Mouse (Mus musculus): ENCODE data around the gene Plekhh1. TPM values are rescaled to one million over a fixed set of nuclear protein-coding genes. Genes with fewer than 3 reads are reported as not detected.

Plekhh1 gene
- total and polyA plus RNA-seq, 2 experiments: 0.09 to 0.27 TPM

DNA sequence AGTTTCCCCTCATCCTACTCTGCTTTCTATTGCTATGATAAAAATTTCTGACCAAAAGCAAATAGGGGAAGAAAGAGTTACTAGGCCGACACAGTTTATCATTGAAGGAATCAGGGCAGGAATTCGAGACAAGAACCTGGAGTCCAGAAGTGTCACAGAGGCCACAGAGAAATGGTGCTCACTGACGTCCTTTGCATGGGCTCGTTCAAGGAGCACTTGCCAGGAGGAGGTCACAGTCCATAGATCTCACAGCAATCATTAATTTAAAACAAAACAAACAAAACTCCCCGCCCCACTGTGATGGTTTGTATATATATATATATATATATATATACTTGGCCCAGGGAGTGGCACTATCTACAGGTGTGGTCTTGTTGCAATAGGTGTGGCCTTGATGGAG is 76.3 kb downstream of the Plekhh1 start:
- no peaks in the 10 kb centered on the region for H3K79me2 ChIP-seq (ENCODE audit: control insufficient read depth, insufficient read depth, low read length)
- TF ChIP-seq POLR2A (IDR thresholded peaks at IDR 0.05; ENCODE audit: extremely low read depth, insufficient read depth, low read length) (no peak), CTCF (IDR thresholded peaks at IDR 0.05; ENCODE audit: low read depth, low read length) (no peak)
- no peak overlapping the region for H3K27ac ChIP-seq (replicated peaks; ENCODE audit: insufficient read depth, low read depth, low read length)
- no peak for DNase-seq (ENCODE audit: extremely low read depth, low read depth, low spot score)
- WGBS: 81% methylated on average over 5 of the region's 5 CpGs
- H3K4me1 ChIP-seq (ENCODE audit: control insufficient read depth, insufficient read depth, low read length): peaks cover 2% of the 10 kb centered on the region; the same call in 1 of the 2 replicates
- no peak overlapping the region for H3K4me3 ChIP-seq (ENCODE audit: insufficient read depth, low read depth, low read length)
- 0 out of 2 replicates have a peak, but pooled peaks cover 3% of the 10 kb centered on the region for H3K27me3 ChIP-seq (ENCODE audit: control insufficient read depth, insufficient read depth, low read length)
- H3K9ac ChIP-seq (ENCODE audit: low read depth, low read length): no peak overlapping the region
- H3K36me3 ChIP-seq (ENCODE audit: control insufficient read depth, insufficient read depth, low read length): no peaks in the 10 kb centered on the region

DNA sequence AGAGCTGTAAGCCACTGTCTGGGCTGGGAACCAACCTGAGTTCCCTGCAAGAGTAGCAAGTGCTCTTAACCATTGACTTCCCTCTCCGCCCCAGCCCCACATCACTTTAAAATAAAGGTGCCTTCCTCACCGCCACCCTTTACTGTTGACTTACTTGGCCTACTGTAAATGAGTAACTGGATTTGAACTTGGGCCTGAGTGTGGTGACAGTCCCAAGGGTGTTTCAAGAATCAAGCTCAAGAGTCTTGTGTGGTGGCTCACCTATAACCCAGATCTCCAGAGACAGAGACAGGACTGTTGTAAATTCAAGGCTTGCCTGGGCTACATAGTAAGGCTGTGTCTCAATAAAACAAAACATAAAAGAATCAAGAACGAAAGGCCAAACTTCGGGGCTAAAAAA is 90.0 kb downstream of the Plekhh1 start:
- 89% methylated on average over 4 of the region's 4 CpGs for WGBS
- no peaks in the 10 kb centered on the region for H3K27me3 ChIP-seq (ENCODE audit: control insufficient read depth, insufficient read depth, low read length)
- TF ChIP-seq CTCF (IDR thresholded peaks at IDR 0.05; ENCODE audit: low read depth, low read length): no peak
- no peak for TF ChIP-seq POLR2A (IDR thresholded peaks at IDR 0.05; ENCODE audit: extremely low read depth, insufficient read depth, low read length)
- no peaks in the 10 kb centered on the region for H3K36me3 ChIP-seq (ENCODE audit: control insufficient read depth, insufficient read depth, low read length)
- H3K9ac ChIP-seq (ENCODE audit: low read depth, low read length): no peak overlapping the region
- no peak for DNase-seq (ENCODE audit: extremely low read depth, low read depth, low spot score)
- no peak overlapping the region for H3K4me3 ChIP-seq (ENCODE audit: insufficient read depth, low read depth, low read length)
- no peaks in the 10 kb centered on the region for H3K79me2 ChIP-seq (ENCODE audit: control insufficient read depth, insufficient read depth, low read length)
- H3K4me1 ChIP-seq (ENCODE audit: control insufficient read depth, insufficient read depth, low read length): no peaks in the 10 kb centered on the region
- H3K27ac ChIP-seq (replicated peaks; ENCODE audit: insufficient read depth, low read depth, low read length): no peak overlapping the region

DNA sequence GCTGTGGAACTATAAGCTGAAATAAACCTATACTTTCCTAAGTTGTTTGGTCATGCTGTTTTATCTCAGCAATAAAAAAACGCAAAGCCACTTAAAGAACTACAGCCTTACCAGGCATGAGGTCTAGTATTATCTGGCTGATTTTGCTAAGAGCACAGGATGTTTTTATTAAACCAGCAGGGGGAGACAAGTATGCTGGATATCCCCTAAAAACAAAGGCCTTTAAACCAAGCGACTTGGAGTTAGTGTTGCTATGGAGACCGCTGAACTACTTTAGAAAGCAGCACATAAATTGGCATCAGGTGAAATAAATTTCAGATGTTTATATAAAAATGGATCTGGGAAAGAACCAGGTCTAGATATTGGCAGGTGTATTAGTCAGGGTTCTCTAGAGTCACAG is 93.9 kb downstream of the Plekhh1 start:
- no peaks in the 10 kb centered on the region for H3K36me3 ChIP-seq (ENCODE audit: control insufficient read depth, insufficient read depth, low read length)
- TF ChIP-seq CTCF (IDR thresholded peaks at IDR 0.05; ENCODE audit: low read depth, low read length) (no peak), POLR2A (IDR thresholded peaks at IDR 0.05; ENCODE audit: extremely low read depth, insufficient read depth, low read length) (no peak)
- no peaks in the 10 kb centered on the region for H3K27me3 ChIP-seq (ENCODE audit: control insufficient read depth, insufficient read depth, low read length)
- H3K9ac ChIP-seq (ENCODE audit: low read depth, low read length): no peak overlapping the region
- WGBS: 39% methylated on average over 3 of the region's 3 CpGs
- no peaks in the 10 kb centered on the region for H3K4me1 ChIP-seq (ENCODE audit: control insufficient read depth, insufficient read depth, low read length)
- H3K27ac ChIP-seq (replicated peaks; ENCODE audit: insufficient read depth, low read depth, low read length): no peak overlapping the region
- DNase-seq (ENCODE audit: extremely low read depth, low read depth, low spot score): no peak
- no peak overlapping the region for H3K4me3 ChIP-seq (ENCODE audit: insufficient read depth, low read depth, low read length)
- H3K79me2 ChIP-seq (ENCODE audit: control insufficient read depth, insufficient read depth, low read length): no peaks in the 10 kb centered on the region

DNA sequence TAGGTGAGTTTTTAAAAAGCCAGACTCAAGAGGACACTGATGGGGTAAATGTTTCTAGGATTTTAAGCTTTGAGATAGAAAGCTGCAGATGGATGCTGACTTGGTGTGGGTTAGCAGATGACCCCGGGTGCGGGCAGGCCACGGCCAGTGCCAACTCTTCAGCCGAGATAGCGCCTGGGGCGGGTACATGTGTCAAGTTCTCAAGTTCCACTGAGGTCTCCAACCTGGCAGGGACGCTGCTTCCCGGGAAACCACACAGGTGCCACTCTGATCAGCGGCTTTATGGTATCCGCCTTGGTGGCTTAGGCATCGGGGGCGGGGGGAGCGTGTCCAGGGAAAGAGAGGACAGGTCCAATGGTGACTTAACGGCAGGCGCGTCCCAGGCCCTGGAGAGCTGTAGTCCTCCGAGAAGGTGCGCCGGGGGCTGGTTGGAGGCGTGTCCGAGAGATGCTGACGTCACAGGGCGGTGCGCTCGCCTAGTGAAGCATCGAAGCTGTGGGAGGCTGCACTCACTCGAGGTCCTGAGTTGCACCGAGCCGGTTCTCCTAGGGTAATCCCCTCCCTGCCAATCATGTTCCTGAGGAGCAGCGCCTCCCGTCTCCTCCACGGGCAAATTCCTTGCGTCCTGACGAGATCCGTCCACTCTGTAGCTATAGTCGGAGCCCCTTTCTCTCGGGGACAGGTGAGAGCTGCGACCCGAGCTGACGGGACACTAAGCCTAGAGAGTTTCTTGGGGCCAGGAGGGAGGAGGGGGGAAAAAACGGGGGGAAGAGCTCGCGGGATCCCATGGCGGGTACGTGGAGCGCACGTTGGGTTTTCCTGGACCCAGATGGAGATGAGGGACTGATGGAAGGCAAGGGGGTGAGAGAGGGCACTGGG is 101.6 kb downstream of the Plekhh1 start, which contains the start of gene Arg2:
Arg2 (plus strand) TSS at position 479 of the 879 bp plus-strand sequence.
- H3K4me1 ChIP-seq (ENCODE audit: control insufficient read depth, insufficient read depth, low read length): peaks cover 7% of the 10 kb centered on the region; the same call in 1 of the 2 replicates
- peak within 1 kb of the TSS; percentile 23 for H3K4me3 ChIP-seq (ENCODE audit: insufficient read depth, low read depth, low read length)
- H3K27ac ChIP-seq (replicated peaks; ENCODE audit: insufficient read depth, low read depth, low read length): no peak within 1 kb of the TSS
- no peaks in the 10 kb centered on the region for H3K79me2 ChIP-seq (ENCODE audit: control insufficient read depth, insufficient read depth, low read length)
- DNase-seq (ENCODE audit: extremely low read depth, low read depth, low spot score): no peak
- no peak within 1 kb of the TSS for H3K9ac ChIP-seq (ENCODE audit: low read depth, low read length)
- peaks cover 13% of the 10 kb centered on the region; the same call in 1 of the 2 replicates for H3K27me3 ChIP-seq (ENCODE audit: control insufficient read depth, insufficient read depth, low read length)
- TF ChIP-seq CTCF (IDR thresholded peaks at IDR 0.05; ENCODE audit: low read depth, low read length): no peak
- TF ChIP-seq POLR2A (IDR thresholded peaks at IDR 0.05; ENCODE audit: extremely low read depth, insufficient read depth, low read length): no peak
- 3% methylated on average over 47 of the region's 47 CpGs for WGBS
- H3K36me3 ChIP-seq (ENCODE audit: control insufficient read depth, insufficient read depth, low read length): no peaks in the 10 kb centered on the region

Other genes starting within 250 kb of the Plekhh1 start
- gene Atp6v1d, start 167.5 kb upstream of the Plekhh1 start, total RNA-seq (2014; rRNA removed): 19.1 and 19.8 TPM in 2 replicates
- gene Atp6v1d, start 167.5 kb upstream of the Plekhh1 start, polyA plus RNA-seq (2012; rRNA removed): 8.4 and 9.3 TPM in 2 replicates
- 38.8 and 42.7 TPM in 2 replicates for gene Eif2s1, start 167.3 kb upstream of the Plekhh1 start, total RNA-seq (2014; rRNA removed)
- 7.7 and 8.3 TPM in 2 replicates for gene Eif2s1, start 167.3 kb upstream of the Plekhh1 start, polyA plus RNA-seq (2012; rRNA removed)
- gene Plek2, start 122.2 kb upstream of the Plekhh1 start, total RNA-seq (2014; rRNA removed): 1.9 and 2.4 TPM in 2 replicates
- gene Plek2, start 122.2 kb upstream of the Plekhh1 start, polyA plus RNA-seq (2012; rRNA removed): 0.22 and 0.39 TPM in 2 replicates
- 1.4 and 2.5 TPM in 2 replicates for gene Tmem229b, start 21.5 kb upstream of the Plekhh1 start, total RNA-seq (2014; rRNA removed)
- gene Tmem229b, start 21.5 kb upstream of the Plekhh1 start, polyA plus RNA-seq (2012; rRNA removed): 1.4 and 1.6 TPM in 2 replicates
- 6.0 and 6.4 TPM in 2 replicates for gene Pigh, start 60.5 kb downstream of the Plekhh1 start, total RNA-seq (2014; rRNA removed)
- 4.4 and 4.6 TPM in 2 replicates for gene Pigh, start 60.5 kb downstream of the Plekhh1 start, polyA plus RNA-seq (2012; rRNA removed)
- gene Arg2, start 101.6 kb downstream of the Plekhh1 start, total RNA-seq (2014; rRNA removed): 0.46 and 0.74 TPM in 2 replicates
- 0.20 TPM in 1 of 2 replicates, not detected in the other for gene Arg2, start 101.6 kb downstream of the Plekhh1 start, polyA plus RNA-seq (2012; rRNA removed)
- gene Vti1b, start 143.5 kb downstream of the Plekhh1 start, total RNA-seq (2014; rRNA removed): 57.1 and 70.7 TPM in 2 replicates
- 29.9 and 34.6 TPM in 2 replicates for gene Vti1b, start 143.5 kb downstream of the Plekhh1 start, polyA plus RNA-seq (2012; rRNA removed)
- 53.1 and 60.5 TPM in 2 replicates for gene Rdh11, start 163.1 kb downstream of the Plekhh1 start, total RNA-seq (2014; rRNA removed)
- gene Rdh11, start 163.1 kb downstream of the Plekhh1 start, polyA plus RNA-seq (2012; rRNA removed): 37.9 and 46.4 TPM in 2 replicates
- gene Rdh12, start 179.8 kb downstream of the Plekhh1 start, total RNA-seq (2014; rRNA removed): not detected in 2 replicates
- not detected in 2 replicates for gene Rdh12, start 179.8 kb downstream of the Plekhh1 start, polyA plus RNA-seq (2012; rRNA removed)

Measured in liver, adult 2 months (tissue).